Mouse (Mus musculus) ES-E14 (cell line): ENCODE measurements around the gene Gck.

Experiments
- HCFC1 ChIP-seq: IDR thresholded peaks from 2 replicates; pipeline ENCODE4 v1.6.1; 2012; ENCODE audit warnings: low read length, inconsistent platforms, borderline replicate concordance; ENCODE audit not compliant: insufficient read depth
- MAFK ChIP-seq: IDR thresholded peaks from 2 replicates; pipeline ENCODE4 v1.6.1; 2014; ENCODE audit warnings: mild to moderate bottlenecking, low read depth, low read length, inconsistent platforms; ENCODE audit not compliant: insufficient read depth
- ZC3H11A ChIP-seq: IDR thresholded peaks from 2 replicates; pipeline ENCODE4 v1.6.1; 2012; ENCODE audit warnings: low read depth, mild to moderate bottlenecking, inconsistent platforms, low read length, borderline replicate concordance
- ZNF384 ChIP-seq: IDR thresholded peaks from 2 replicates; pipeline ENCODE4 v1.6.1; 2012; ENCODE audit warnings: low read depth, low read length, inconsistent platforms

- TF ChIP-seq ZNF384 (no peak), MAFK (no peak), HCFC1 (no peak), ZC3H11A (no peak)
Measured at GRCm38 (mm10) chr11:5994212-5994611, 44.3 kb upstream of the Gck start.
